Mouse (Mus musculus) embryo, embryonic 11 days (tissue): ENCODE results near the gene Baiap2l1.
"Not testable (repeated sequence)": the region's sequence is repeated elsewhere in the genome, so short reads cannot be mapped to it uniquely, and the experiment has no call there.

ENCODE experiments used
- DNase-seq: peaks from one replicate; pipeline ENCODE4 v3.0.0-alpha.2; 2015

Baiap2l1 gene

GRCm38 (mm10) chr5:144344592-144344991, 13.3 kb downstream of the Baiap2l1 start:
- DNase-seq, result no peak

GRCm38 (mm10) chr5:144341085-144341484, 16.8 kb downstream of the Baiap2l1 start:
- DNase-seq, result no peak

- no peak for DNase-seq
Measured at GRCm38 (mm10) chr5:144338787-144339186, 19.1 kb downstream of the Baiap2l1 start.

GRCm38 (mm10) chr5:144335357-144335756, 22.6 kb downstream of the Baiap2l1 start:
- DNase-seq, result not testable (repeated sequence)

- no peak for DNase-seq
Measured at GRCm38 (mm10) chr5:144334010-144334409, 23.9 kb downstream of the Baiap2l1 start.

GRCm38 (mm10) chr5:144322717-144323116, 35.2 kb downstream of the Baiap2l1 start:
- no peak for DNase-seq

- no peak for DNase-seq
Measured at GRCm38 (mm10) chr5:144321681-144322080, 36.2 kb downstream of the Baiap2l1 start.

- no peak for DNase-seq
Measured at GRCm38 (mm10) chr5:144318286-144318685, 39.6 kb downstream of the Baiap2l1 start.

GRCm38 (mm10) chr5:144317426-144317825, 40.5 kb downstream of the Baiap2l1 start:
- DNase-seq, result no peak

GRCm38 (mm10) chr5:144316442-144316841, 41.5 kb downstream of the Baiap2l1 start:
- DNase-seq, result no peak

GRCm38 (mm10) chr5:144314731-144315494, 43.0 kb downstream of the Baiap2l1 start:
- DNase-seq, result no peak

- DNase-seq, result peak; percentile 53
Measured at GRCm38 (mm10) chr5:144313335-144313734, 44.6 kb downstream of the Baiap2l1 start.

- no peak for DNase-seq
Measured at GRCm38 (mm10) chr5:144312183-144312582, 45.7 kb downstream of the Baiap2l1 start.

GRCm38 (mm10) chr5:144308929-144309328, 49.0 kb downstream of the Baiap2l1 start:
- no peak for DNase-seq

GRCm38 (mm10) chr5:144303071-144303470, 54.8 kb downstream of the Baiap2l1 start:
- DNase-seq, result no peak

- DNase-seq, result no peak
Measured at GRCm38 (mm10) chr5:144296090-144296604, 61.8 kb downstream of the Baiap2l1 start.

- DNase-seq, result no peak
Measured at GRCm38 (mm10) chr5:144295357-144295756, 62.6 kb downstream of the Baiap2l1 start.

- DNase-seq, result no peak
Measured at GRCm38 (mm10) chr5:144294908-144295307, 63.0 kb downstream of the Baiap2l1 start.

GRCm38 (mm10) chr5:144289769-144290440, 68.0 kb downstream of the Baiap2l1 start:
- DNase-seq, result no peak

- DNase-seq, result no peak
Measured at GRCm38 (mm10) chr5:144288391-144288790, 69.5 kb downstream of the Baiap2l1 start.

- DNase-seq, result no peak
Measured at GRCm38 (mm10) chr5:144287267-144287820, 70.6 kb downstream of the Baiap2l1 start.

GRCm38 (mm10) chr5:144286591-144287266, 71.2 kb downstream of the Baiap2l1 start:
- no peak for DNase-seq

- DNase-seq, result no peak
Measured at GRCm38 (mm10) chr5:144284599-144284998, 73.3 kb downstream of the Baiap2l1 start.
